Mouse (Mus musculus): ENCODE data around the gene Slc26a9.

DNA sequence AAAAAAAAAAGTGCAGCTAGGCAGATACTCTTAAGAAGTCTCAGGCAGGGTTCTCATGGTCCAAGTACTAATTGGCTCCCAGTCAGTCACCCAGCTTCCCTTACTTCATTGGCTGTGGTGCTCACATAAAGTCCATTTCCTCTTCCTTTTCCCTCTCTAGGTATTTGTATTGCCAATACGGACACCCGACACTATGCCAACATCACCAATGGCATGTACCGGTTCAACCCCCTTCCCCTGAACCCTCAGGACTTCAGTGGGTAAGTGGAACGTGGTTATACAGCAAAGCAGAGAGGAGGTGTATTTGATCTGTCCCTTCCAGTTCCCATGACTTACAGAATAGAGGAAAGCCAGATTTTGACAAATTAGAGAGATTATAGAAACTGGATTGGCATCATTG lies 69.9 kb downstream of the Slc26a9 start:
- TF ChIP-seq POLR2A (IDR thresholded peaks at IDR 0.05; ENCODE audit: extremely low read depth, insufficient read depth, low read length) (no peak), CTCF (IDR thresholded peaks at IDR 0.05; ENCODE audit: extremely low read depth, insufficient read depth, low read length) (no peak)

Data from cortical plate, adult 2 months (tissue).